Mouse (Mus musculus) monocyte, adult 5-6 weeks (primary cell): ENCODE results near the gene Myod1. TPM values are rescaled to one million over a fixed set of nuclear protein-coding genes. Genes with fewer than 3 reads are reported as not detected.

ENCODE experiments used
- ATAC-seq: fragments of 153-309, 156-312 bp; replicated peaks from 2 replicates; pipeline ENCODE4 v1.8.0; 2017; ENCODE audit warnings: mild to moderate bottlenecking; ENCODE audit not compliant: low TSS enrichment, insufficient number of reproducible peaks, severe bottlenecking, poor library complexity, low FRiP score
- total RNA-seq: library from RNA; stranded (forward); fragments of 200-1000, 200-491, 200-594 nt; gene quantifications from 3 replicates; pipeline ENCODE4 v1.2.3, GENCODE M21; 2017

Myod1 gene
- total RNA-seq = not detected in 3 replicates

- no peak for ATAC-seq
Observed at GRCm38 (mm10) chr7:46376172-46377007, at the start of gene Myod1. Gene Myod1 (plus strand): TSS chr7:46376474.

GRCm38 (mm10) chr7:46327896-46328295 lies 48.4 kb upstream of the Myod1 start:
- no peak for ATAC-seq

DNA sequence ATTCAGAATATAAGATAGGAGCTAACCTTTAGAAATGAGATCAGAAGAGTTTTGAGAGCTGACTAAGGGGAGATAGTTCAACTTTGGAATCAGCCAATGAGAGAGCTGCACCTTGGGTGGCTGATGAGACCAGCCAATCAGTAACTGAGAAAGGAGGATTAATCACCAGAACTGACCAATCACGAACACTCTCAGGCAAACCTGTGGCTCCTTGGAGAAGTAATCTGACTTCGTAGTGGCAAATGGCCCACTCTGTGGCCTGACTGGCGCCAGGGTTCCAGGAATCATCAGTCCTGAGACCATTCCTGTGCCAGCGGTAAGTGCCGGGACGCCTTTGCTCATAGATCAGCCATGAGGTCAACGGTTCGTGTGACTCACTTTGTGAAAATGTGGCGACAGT lies 38.9 kb upstream of the Myod1 start:
- ATAC-seq = no peak

- ATAC-seq = no peak
Observed at GRCm38 (mm10) chr7:46339818-46340217, 36.5 kb upstream of the Myod1 start.

- ATAC-seq = no peak
Observed at GRCm38 (mm10) chr7:46340295-46340694, 36.0 kb upstream of the Myod1 start.

GRCm38 (mm10) chr7:46341471-46341870 lies 34.8 kb upstream of the Myod1 start:
- ATAC-seq = no peak

GRCm38 (mm10) chr7:46347692-46348091 lies 28.6 kb upstream of the Myod1 start:
- ATAC-seq = no peak

DNA sequence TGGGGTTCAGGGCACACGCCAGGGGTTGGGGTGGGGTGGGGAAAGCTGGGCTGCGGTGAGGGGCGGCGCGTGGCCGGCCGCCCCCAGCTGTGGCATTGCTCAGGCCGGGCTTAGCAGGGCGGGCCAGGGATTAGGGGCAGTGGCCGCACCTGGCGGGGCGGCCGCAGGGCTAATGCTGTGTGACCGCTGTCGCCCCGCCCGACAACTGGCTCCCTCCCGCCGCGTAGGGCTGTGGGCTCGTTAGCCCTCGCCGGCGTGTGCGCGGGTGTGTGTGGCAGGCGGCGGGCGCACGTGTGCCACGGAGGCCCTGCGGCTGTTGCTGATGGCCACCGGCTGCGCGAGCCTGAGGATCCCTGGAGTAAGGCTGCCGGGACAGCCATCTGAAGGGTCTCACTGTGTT lies 27.5 kb upstream of the Myod1 start:
- ATAC-seq = no peak

DNA sequence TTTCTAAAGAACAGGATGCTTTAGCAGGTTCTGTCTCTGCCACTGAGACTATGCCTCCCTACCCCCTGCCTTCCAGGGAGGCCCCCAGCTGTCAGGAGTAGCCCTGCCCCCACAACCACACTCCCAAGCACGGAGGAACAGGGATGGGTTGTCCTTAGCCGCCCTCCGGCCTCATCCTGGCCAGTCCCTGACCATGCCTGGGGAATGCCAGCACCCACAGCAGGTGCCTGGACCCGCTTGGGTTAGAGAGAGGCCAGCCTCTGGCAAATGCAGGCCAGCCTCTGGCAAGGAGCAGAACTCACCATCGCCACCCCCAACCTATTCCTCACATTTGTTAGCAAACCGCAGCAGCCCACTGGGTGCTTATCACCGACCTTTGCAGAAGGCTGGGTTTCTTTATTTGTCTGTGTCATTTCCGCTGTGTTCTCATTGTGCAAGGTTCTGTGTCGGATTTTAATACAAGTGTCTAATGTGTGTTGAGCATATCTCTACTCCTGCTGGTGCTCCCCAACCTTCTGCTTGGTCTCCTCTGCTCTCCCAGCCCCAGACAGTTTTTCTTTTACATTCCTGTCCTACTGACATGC lies 26.1 kb upstream of the Myod1 start:
- no peak for ATAC-seq

GRCm38 (mm10) chr7:46352748-46353147 lies 23.5 kb upstream of the Myod1 start:
- no peak for ATAC-seq

- ATAC-seq = no peak
Observed at GRCm38 (mm10) chr7:46353216-46353615, 23.1 kb upstream of the Myod1 start.

- no peak for ATAC-seq
Observed at GRCm38 (mm10) chr7:46353875-46354274, 22.4 kb upstream of the Myod1 start.

- ATAC-seq = no peak
Observed at GRCm38 (mm10) chr7:46361776-46362175, 14.5 kb upstream of the Myod1 start.

DNA sequence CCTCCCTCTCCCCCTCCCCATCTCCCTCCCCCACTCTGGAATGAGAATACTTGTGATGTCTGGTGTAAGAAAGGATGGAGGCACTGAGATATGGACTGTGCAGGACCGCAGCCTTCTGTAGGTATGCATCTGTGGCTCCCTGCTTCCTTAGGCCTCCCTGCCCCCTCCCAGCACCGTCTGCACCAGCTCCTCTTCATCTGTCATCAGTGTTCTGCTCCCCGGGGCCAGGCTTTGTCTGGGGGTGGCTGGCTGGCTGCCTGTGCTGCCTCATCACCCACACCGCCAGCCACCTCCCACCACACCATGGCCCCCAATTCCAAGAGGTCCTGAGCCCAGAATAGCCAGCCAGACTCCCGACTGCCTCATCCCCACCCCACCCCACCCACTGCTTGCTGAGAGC lies 12.1 kb upstream of the Myod1 start:
- ATAC-seq = no peak

DNA sequence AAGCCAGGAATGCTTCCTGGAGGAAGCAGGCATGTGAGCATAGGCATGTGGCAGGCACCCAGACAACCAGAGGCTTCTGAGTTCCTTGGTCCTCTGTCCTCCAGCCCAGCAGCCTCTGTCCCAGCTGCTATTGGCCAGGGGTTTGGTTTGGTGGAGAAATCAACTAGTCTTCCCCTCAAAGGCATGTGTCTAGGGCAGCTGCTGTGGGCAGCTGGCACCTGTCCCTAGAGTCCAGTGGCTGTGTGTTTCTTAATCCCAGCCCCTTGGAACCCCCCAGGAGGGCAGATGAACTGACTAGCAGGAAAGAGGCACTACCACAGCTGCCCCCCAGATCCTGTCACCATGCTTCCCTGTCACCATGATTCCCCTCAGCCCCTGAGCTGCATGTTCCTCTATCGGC lies 10.5 kb upstream of the Myod1 start:
- ATAC-seq = no peak

- ATAC-seq = no peak
Observed at GRCm38 (mm10) chr7:46371104-46371503, 5.2 kb upstream of the Myod1 start.

GRCm38 (mm10) chr7:46377008-46377346 lies 703 bp downstream of the Myod1 start:
- no peak for ATAC-seq

DNA sequence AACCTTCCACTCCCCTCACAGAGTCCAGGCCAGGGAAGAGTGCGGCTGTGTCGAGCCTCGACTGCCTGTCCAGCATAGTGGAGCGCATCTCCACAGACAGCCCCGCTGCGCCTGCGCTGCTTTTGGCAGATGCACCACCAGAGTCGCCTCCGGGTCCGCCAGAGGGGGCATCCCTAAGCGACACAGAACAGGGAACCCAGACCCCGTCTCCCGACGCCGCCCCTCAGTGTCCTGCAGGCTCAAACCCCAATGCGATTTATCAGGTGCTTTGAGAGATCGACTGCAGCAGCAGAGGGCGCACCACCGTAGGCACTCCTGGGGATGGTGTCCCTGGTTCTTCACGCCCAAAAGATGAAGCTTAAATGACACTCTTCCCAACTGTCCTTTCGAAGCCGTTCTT lies 1.8 kb downstream of the Myod1 start:
- no peak for ATAC-seq

- no peak for ATAC-seq
Observed at GRCm38 (mm10) chr7:46378983-46379382, 2.7 kb downstream of the Myod1 start.

GRCm38 (mm10) chr7:46380625-46381024 lies 4.4 kb downstream of the Myod1 start:
- ATAC-seq = no peak
